Mouse (Mus musculus) neural tube, embryonic 15.5 days (tissue): ENCODE measurements at regions not wholly inside any gene's neighbourhood (a gene's known extent, or its start where the extent isn't known, plus 50 kb on each side); places are given as distances from the start of the nearest gene placed in this dataset.

Experiments
- ATAC-seq: fragments of 200-750 bp; cut with Nextera tagmentation; 2 replicates; pipeline ENCODE4 v1.8.0; 2017; ENCODE audit warnings: mild to moderate bottlenecking, moderate TSS enrichment, moderate library complexity; ENCODE audit not compliant: low FRiP score
- H3K27ac ChIP-seq: fragments of 300-500 bp; sonication (generic); replicated peaks from 2 replicates; pipeline ENCODE4 v1.5.1; 2015; ENCODE audit warnings: mild to moderate bottlenecking, inconsistent platforms
- H3K27me3 ChIP-seq: fragments of 300-500 bp; sonication (generic); replicated peaks from 2 replicates; pipeline ENCODE4 v1.6.1; 2015; ENCODE audit warnings: inconsistent platforms
- H3K36me3 ChIP-seq: fragments of 300-500 bp; sonication (generic); 2 replicates; pipeline ENCODE4 v1.6.1; 2015; ENCODE audit warnings: inconsistent platforms
- H3K4me1 ChIP-seq: fragments of 300-500 bp; sonication (generic); 2 replicates; pipeline ENCODE4 v1.6.1; 2015; ENCODE audit warnings: inconsistent platforms
- H3K4me2 ChIP-seq: fragments of 300-500 bp; sonication (generic); 2 replicates; pipeline ENCODE4 v1.6.1; 2015; ENCODE audit warnings: inconsistent platforms, mild to moderate bottlenecking, moderate library complexity
- H3K4me3 ChIP-seq: fragments of 300-500 bp; sonication (generic); replicated peaks from 2 replicates; pipeline ENCODE4 v1.5.1; 2015; ENCODE audit warnings: mild to moderate bottlenecking, inconsistent platforms
- H3K9ac ChIP-seq: fragments of 300-500 bp; sonication (generic); replicated peaks from 2 replicates; pipeline ENCODE4 v1.6.1; 2015; ENCODE audit warnings: mild to moderate bottlenecking, inconsistent platforms
- H3K9me3 ChIP-seq: fragments of 300-500 bp; sonication (generic); replicated peaks from 2 replicates; pipeline ENCODE4 v1.6.1; 2016; ENCODE audit warnings: inconsistent platforms
- WGBS: fragments of 180-500 bp; shearing (Covaris S2); methylation state at CpG from one replicate; pipeline ENCODE4 v1.1.7; 2015; ENCODE audit warnings: mixed read lengths; 5-methylcytosine and 5-hydroxymethylcytosine counted together

DNA sequence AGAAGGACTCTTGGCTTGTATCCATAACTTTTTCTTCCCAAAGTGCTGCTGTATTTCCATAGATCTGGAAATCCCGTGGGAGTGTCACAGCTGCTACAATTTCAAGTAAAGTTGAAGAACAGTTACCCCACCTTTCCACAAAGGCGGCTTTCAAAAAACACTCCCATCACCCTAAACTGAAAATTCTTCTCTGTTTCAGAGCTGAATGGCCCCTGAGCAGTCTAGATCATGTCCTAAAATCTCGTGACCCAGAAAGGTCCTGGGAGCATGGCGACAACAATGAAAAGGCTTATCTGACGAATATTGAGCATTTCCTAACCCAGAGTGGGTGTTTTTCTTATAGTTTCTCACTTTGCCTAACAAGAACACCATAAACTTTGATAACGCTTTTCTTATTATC lies 92.2 kb downstream of the Olfr267 start:
- Histone ChIP-seq H3K27me3 (no peaks in the 10 kb centered on the region), H3K4me3 (no peak overlapping the region), H3K4me2 (no peak overlapping the region), H3K36me3 (no peaks in the 10 kb centered on the region), H3K9me3 (no peaks in the 10 kb centered on the region), H3K9ac (no peak overlapping the region), H3K4me1 (no peaks in the 10 kb centered on the region), H3K27ac (no peak overlapping the region)
- WGBS = 74% methylated on average over 6 of the region's 6 CpGs
- no peak for ATAC-seq

GRCm38 (mm10) chr4:58693018-58693417 lies 94.5 kb downstream of the Olfr267 start:
- Histone ChIP-seq H3K36me3 (no peaks in the 10 kb centered on the region), H3K27ac (no peak overlapping the region), H3K4me2 (no peak overlapping the region), H3K9me3 (no peaks in the 10 kb centered on the region), H3K27me3 (no peaks in the 10 kb centered on the region), H3K4me3 (no peak overlapping the region), H3K4me1 (no peaks in the 10 kb centered on the region), H3K9ac (no peak overlapping the region)
- no peak for ATAC-seq
- WGBS = 91% methylated on average over 6 of the region's 6 CpGs

DNA sequence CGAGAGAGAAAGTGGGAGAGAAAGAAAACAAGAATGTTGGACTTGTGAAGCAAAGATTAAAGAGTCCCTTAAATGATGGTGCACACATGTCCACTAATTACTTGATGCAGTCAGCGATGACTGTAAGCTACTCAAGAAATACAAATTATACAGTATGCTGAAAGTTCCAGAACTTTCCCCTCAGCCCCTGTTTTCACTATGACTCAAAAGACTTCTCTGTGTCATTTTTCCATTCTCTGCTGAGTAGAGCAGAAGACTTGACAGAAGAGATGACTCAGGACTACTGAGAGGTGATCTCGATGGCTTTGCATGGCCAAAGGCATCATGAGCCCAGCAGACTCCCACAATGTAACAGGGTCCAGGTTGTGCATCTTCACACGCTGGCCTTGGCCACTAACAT lies 105.6 kb downstream of the Olfr267 start:
- H3K36me3 ChIP-seq = no peaks in the 10 kb centered on the region
- no peak for ATAC-seq
- H3K9ac ChIP-seq = no peak overlapping the region
- H3K4me1 ChIP-seq = no peaks in the 10 kb centered on the region
- H3K4me3 ChIP-seq = no peak overlapping the region
- no peaks in the 10 kb centered on the region for H3K9me3 ChIP-seq
- H3K27me3 ChIP-seq = no peaks in the 10 kb centered on the region
- WGBS = 93% methylated on average over 4 of the region's 4 CpGs
- no peak overlapping the region for H3K27ac ChIP-seq
- no peak overlapping the region for H3K4me2 ChIP-seq

DNA sequence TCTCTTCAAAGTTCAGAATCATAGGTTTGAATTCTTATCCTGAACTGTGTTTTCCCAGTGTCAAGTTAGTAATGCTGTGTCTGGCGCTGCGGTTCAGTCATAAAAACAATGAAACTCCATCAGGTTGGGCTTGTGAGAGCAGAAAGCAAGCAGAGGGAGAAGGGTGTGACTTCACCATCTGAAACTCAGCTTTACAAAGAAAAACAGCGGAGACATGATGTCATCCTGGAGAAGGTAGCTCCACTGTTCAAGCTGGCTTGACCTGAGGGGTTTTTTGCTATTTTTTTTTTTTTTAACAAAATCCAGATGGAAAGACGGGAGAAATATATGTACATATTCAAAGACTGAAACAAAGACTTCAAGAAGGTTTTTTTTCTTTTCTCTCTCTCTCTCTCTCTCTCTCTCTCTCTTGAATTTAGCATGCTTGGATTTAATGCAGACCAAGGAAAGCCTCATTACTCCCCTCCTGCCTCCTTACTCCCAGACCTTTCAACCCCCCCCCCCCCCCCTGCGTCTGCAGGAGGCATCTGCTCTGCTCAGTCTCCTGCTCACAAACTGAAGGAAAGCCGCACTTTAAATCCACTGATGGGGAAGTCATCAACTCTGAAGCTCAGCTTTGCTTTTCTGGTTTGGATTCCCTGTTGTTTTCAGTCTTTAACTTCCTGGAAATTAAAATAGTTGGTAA lies 109.7 kb downstream of the Olfr267 start:
- Histone ChIP-seq H3K4me2 (no peak overlapping the region), H3K27me3 (no peaks in the 10 kb centered on the region; the same call in 1 of the 2 replicates), H3K27ac (no peak overlapping the region), H3K36me3 (no peaks in the 10 kb centered on the region), H3K4me3 (no peak overlapping the region), H3K9me3 (no peaks in the 10 kb centered on the region), H3K4me1 (no peaks in the 10 kb centered on the region), H3K9ac (no peak overlapping the region)
- no peak for ATAC-seq
- 52% methylated on average over 6 of the region's 6 CpGs for WGBS

DNA sequence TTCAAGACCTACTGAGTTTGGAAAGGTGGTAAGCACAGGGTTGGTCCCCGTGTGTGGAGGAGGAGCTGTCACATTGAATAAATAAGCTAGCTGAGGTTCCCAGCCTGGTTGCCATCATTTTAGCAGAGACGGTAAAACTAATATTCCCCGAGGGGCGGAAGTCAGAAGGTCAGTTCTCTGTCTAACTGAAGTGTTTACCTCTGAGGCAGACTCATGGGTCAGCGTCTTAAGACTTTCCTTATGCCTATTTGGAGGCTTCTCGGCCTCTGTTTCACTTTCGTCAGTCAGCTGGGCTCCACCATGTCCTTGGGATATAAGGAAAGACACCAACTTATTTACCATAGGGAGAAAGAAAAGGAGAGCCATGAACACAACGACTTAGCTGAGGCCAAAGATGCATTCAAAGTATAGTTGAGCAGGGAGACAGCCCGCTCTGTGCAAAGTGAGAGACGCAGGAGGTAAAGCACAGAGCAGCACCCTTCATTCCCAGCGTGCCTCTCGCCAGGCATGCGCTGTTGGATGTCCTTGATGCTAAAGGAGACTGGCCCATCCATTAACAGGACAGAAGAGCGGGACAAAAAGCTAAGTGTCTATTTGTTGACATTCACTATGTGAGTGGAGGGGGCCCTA lies 116.0 kb downstream of the Olfr267 start:
- no peaks in the 10 kb centered on the region; the same call in 1 of the 2 replicates for H3K27me3 ChIP-seq
- H3K4me1 ChIP-seq = peaks cover 20% of the 10 kb centered on the region
- no peaks in the 10 kb centered on the region for H3K36me3 ChIP-seq
- H3K27ac ChIP-seq = no peak overlapping the region
- H3K4me3 ChIP-seq = no peak overlapping the region
- H3K9me3 ChIP-seq = no peaks in the 10 kb centered on the region
- no peak for ATAC-seq
- WGBS = 51% methylated on average over 14 of the region's 14 CpGs
- H3K9ac ChIP-seq = no peak overlapping the region
- peak overlapping the region; percentile 22 for H3K4me2 ChIP-seq

DNA sequence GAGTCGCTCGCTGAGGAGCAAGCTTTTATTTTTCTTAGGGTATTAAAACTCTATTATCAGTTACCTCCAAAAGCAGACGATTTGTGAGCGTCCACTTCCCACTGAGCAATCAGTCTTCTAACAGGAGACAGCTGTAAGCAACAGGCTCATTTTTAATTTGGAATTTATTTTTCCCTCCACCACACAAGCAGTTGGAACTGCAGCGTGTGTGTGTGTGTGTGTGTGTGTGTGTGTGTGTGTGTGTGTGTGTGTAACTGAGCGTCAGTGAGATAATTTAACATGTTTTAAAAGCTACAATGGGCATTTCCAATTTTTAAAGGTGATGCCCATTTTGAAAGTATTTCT lies 116.6 kb downstream of the Olfr267 start:
- peak; percentile 29; the same call in 1 of the 2 replicates for ATAC-seq
- Histone ChIP-seq H3K4me3 (0 out of 2 replicates have a peak overlapping the region, but pooled peaks have one; percentile 3), H3K36me3 (no peaks in the 10 kb centered on the region), H3K9ac (no peak overlapping the region), H3K27ac (no peak overlapping the region), H3K27me3 (no peaks in the 10 kb centered on the region; the same call in 1 of the 2 replicates), H3K4me1 (peaks cover 20% of the 10 kb centered on the region), H3K4me2 (peak overlapping the region; percentile 46), H3K9me3 (no peaks in the 10 kb centered on the region)
- WGBS = 7% methylated on average over 6 of the region's 6 CpGs

GRCm38 (mm10) chr4:58670107-58670905 lies 116.6 kb upstream of the Lpar1 start:
- WGBS = 16% methylated on average over 15 of the region's 15 CpGs
- Histone ChIP-seq H3K9ac (no peak overlapping the region), H3K27ac (no peak overlapping the region), H3K9me3 (no peaks in the 10 kb centered on the region), H3K4me3 (0 out of 2 replicates have a peak overlapping the region, but pooled peaks have one; percentile 3), H3K4me2 (peak overlapping the region; percentile 46), H3K27me3 (no peaks in the 10 kb centered on the region; the same call in 1 of the 2 replicates), H3K36me3 (no peaks in the 10 kb centered on the region), H3K4me1 (peaks cover 20% of the 10 kb centered on the region)
- ATAC-seq = peak; percentile 79

- Histone ChIP-seq H3K36me3 (no peaks in the 10 kb centered on the region), H3K4me1 (peaks cover 20% of the 10 kb centered on the region), H3K9me3 (no peaks in the 10 kb centered on the region), H3K4me2 (no peak overlapping the region), H3K27ac (no peak overlapping the region), H3K9ac (no peak overlapping the region), H3K27me3 (no peaks in the 10 kb centered on the region), H3K4me3 (no peak overlapping the region)
- WGBS = 64% methylated on average over 8 of the region's 8 CpGs
- ATAC-seq = no peak
Measured at GRCm38 (mm10) chr4:58668368-58669153, 114.9 kb upstream of the Lpar1 start.

DNA sequence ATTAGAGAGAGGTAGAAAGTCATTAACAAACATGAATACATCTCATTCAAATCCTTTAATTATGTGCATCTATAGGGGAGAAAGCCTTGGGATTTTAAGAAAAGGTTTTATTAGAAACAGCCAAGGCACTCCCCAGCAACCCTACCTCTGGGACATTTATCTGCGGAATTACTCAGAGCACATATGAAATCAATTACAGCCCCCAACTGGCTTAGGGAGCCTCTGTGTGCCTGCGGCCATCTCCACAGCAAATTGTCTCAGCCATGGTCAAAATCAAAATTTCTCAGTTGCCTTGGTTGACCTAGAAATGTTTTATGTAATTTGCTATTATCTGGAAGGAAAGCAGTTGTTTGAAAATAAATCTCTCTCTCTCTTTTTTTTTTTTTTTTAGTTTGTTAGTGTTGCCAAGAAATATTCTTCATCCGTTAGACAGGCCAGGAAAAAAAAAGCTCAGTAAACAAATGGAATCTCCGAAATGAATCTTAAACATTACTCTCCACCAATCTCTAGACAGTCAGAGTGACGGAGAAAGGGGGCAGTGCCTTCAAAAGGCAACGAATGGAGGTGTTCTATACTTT lies 110.0 kb upstream of the Lpar1 start:
- Histone ChIP-seq H3K36me3 (no peaks in the 10 kb centered on the region), H3K27me3 (no peaks in the 10 kb centered on the region), H3K4me1 (no peaks in the 10 kb centered on the region), H3K9me3 (no peaks in the 10 kb centered on the region), H3K4me3 (no peak overlapping the region), H3K27ac (no peak overlapping the region), H3K9ac (no peak overlapping the region), H3K4me2 (no peak overlapping the region)
- ATAC-seq = no peak
- WGBS = 58% methylated on average over 6 of the region's 6 CpGs

GRCm38 (mm10) chr4:58661781-58662293 lies 108.1 kb upstream of the Lpar1 start:
- H3K4me2 ChIP-seq = no peak overlapping the region
- no peak overlapping the region for H3K27ac ChIP-seq
- no peaks in the 10 kb centered on the region for H3K4me1 ChIP-seq
- no peaks in the 10 kb centered on the region for H3K36me3 ChIP-seq
- H3K4me3 ChIP-seq = no peak overlapping the region
- no peaks in the 10 kb centered on the region for H3K9me3 ChIP-seq
- H3K27me3 ChIP-seq = no peaks in the 10 kb centered on the region
- 66% methylated on average over 4 of the region's 4 CpGs for WGBS
- no peak for ATAC-seq
- H3K9ac ChIP-seq = no peak overlapping the region

- H3K4me1 ChIP-seq = no peaks in the 10 kb centered on the region
- no peak overlapping the region for H3K27ac ChIP-seq
- no peak for ATAC-seq
- no peak overlapping the region for H3K9ac ChIP-seq
- no peaks in the 10 kb centered on the region for H3K36me3 ChIP-seq
- H3K9me3 ChIP-seq = no peaks in the 10 kb centered on the region
- WGBS = 76% methylated on average over 5 of the region's 5 CpGs
- H3K27me3 ChIP-seq = no peaks in the 10 kb centered on the region
- H3K4me3 ChIP-seq = no peak overlapping the region
- H3K4me2 ChIP-seq = no peak overlapping the region
Measured at GRCm38 (mm10) chr4:58660511-58660910, 106.8 kb upstream of the Lpar1 start.
